Mouse (Mus musculus): Measurements from ENCODE around the gene Nexmif. TPM values are rescaled to one million over a fixed set of nuclear protein-coding genes. Genes with fewer than 3 reads are reported as not detected.

Gene Nexmif
- total RNA-seq (2021) (under 1 TPM; 0.13 to 0.20 TPM), polyA plus RNA-seq (2012; rRNA removed) (0.02 and 0.06 TPM in 2 replicates)
- long read RNA-seq = 0 reads

DNA sequence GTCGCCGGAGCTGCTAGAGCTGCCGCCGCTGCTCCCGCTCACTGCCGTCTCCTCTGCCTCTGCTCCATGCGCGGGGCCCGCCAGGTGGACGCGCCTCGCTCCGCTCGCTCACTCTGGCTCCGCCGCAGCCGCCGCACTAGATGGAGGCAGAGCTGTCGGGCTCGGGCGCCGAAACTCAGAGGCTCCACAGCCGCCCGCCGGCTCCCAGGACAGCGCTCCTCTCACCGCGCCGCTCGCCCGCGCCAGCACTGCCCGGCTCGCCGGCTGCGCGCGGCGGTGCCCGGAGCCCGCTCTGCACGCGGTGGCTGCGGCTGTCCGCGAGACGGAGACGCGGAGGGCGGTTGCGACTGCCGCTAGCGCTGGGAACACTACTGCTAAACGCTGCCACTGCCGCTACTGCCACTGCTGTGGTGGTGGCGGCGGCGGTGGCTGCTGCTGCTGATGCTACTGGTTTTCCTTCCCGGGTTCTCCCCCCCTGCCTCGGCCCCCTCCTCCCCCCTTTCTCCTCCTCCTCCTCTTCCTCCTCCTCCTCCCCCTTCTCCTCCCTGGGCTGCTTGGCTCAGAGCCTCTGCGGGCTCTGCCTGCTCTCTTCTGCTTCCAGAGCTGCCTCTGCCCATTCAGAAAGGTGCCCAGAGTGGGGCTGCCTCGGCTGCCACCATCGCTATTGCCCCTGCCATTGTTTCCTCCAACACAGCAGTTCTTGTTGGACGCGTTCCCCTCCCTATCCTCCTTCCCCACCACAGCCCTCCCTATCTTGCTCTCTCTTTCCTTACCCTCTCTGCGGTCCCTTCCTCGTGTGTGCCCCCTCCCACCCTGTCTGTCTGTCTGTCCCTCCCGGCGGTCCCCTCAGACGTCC lies at the start of gene Nexmif:
TSS of gene Nexmif (minus strand) at position 450 of the 856 bp plus-strand sequence.
- peak; percentile 29 to 46 for DNase-seq
- WGBS = 22% methylated on average over 62 of the region's 70 CpGs
- no peaks in the 10 kb centered on the region for H3K4me1 ChIP-seq (ENCODE audit: control insufficient read depth, insufficient read depth, low read length)
- H3K9ac ChIP-seq (ENCODE audit: low read depth, low read length) = peak within 1 kb of the TSS; percentile 74
- intact Hi-C loops (cut with DNase I) = no loop called here
- H3K27ac ChIP-seq = no peak within 1 kb of the TSS
- H3K27me3 ChIP-seq (ENCODE audit: control insufficient read depth, insufficient read depth, low read length) = no peaks in the 10 kb centered on the region; the same call in 1 of the 2 replicates
- no peaks in the 10 kb centered on the region for H3K36me3 ChIP-seq (ENCODE audit: control insufficient read depth, insufficient read depth, low read length)
- TF ChIP-seq EP300 (IDR thresholded peaks at IDR 0.05; ENCODE audit: insufficient read depth, low read depth, low read length) (no peak), CTCF (IDR thresholded peaks at IDR 0.05) (no peak), POLR2A (IDR thresholded peaks at IDR 0.05; ENCODE audit: insufficient read depth, low read depth, low read length) (no peak)
- no peaks in the 10 kb centered on the region for H3K79me2 ChIP-seq (replicated peaks; ENCODE audit: control insufficient read depth, insufficient read depth, low read length)
- H3K4me3 ChIP-seq = peak within 1 kb of the TSS; percentile 51

DNA sequence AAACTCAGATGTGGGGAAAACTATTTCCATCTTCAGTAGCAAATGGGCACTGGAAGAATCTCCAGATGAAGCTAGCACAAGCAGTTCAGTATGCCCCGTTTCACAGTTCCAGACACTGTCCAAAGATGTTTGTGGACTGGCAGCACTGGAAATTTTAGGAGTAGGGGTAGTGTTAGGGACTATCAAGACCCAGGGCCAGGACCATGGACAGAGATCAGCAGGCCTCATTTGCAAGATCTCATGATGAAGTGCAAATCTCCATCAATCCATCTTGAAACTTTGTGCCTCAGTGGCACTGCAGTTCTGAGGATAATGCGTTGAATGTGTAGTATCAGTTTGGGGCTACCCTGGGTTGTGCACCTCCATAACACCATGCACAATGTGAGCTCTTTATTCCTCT lies 7.7 kb upstream of the Nexmif start:
- H3K9ac ChIP-seq (ENCODE audit: low read depth, low read length) = no peak overlapping the region
- no peak overlapping the region for H3K4me3 ChIP-seq
- no peaks in the 10 kb centered on the region for H3K36me3 ChIP-seq (ENCODE audit: control insufficient read depth, insufficient read depth, low read length)
- no peaks in the 10 kb centered on the region for H3K4me1 ChIP-seq (ENCODE audit: control insufficient read depth, insufficient read depth, low read length)
- intact Hi-C loops (cut with DNase I) = no loop called here
- 62% methylated on average over 2 of the region's 2 CpGs for WGBS
- no peak for DNase-seq
- TF ChIP-seq CTCF (IDR thresholded peaks at IDR 0.05) (no peak), EP300 (IDR thresholded peaks at IDR 0.05; ENCODE audit: insufficient read depth, low read depth, low read length) (no peak), POLR2A (IDR thresholded peaks at IDR 0.05; ENCODE audit: insufficient read depth, low read depth, low read length) (no peak)
- no peak overlapping the region for H3K27ac ChIP-seq
- no peaks in the 10 kb centered on the region for H3K27me3 ChIP-seq (ENCODE audit: control insufficient read depth, insufficient read depth, low read length)
- H3K79me2 ChIP-seq (replicated peaks; ENCODE audit: control insufficient read depth, insufficient read depth, low read length) = no peaks in the 10 kb centered on the region

DNA sequence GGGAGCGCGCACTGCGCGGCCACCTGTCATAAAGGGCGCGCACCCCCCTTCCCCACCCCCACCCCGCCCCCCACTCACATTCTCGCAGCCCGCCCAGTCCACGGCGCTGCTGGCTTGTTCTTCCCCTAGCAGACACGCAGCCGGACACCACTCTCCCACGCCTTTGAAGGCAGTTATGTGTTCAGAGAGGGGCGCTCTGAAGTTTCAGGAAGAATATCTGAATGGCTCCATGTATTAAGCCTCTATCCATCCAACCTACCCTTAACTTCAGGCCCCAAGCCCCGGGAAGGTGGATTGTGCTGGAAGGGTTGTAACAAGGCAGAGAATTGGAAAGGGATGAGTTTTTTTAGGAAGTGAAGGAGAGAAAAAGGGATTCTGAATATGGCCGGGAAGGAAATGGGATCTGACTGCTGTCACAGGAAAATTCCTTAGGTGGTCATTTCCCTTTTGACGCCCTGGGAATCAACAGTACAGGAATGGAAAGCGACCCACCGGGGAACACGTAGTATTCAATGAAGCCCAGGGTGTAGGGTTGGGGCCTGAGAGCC lies 681 bp upstream of the Nexmif start:
- no peaks in the 10 kb centered on the region; the same call in 1 of the 2 replicates for H3K27me3 ChIP-seq (ENCODE audit: control insufficient read depth, insufficient read depth, low read length)
- no peaks in the 10 kb centered on the region for H3K4me1 ChIP-seq (ENCODE audit: control insufficient read depth, insufficient read depth, low read length)
- DNase-seq = no peak
- intact Hi-C loops (cut with DNase I) = no loop called here
- no peaks in the 10 kb centered on the region for H3K79me2 ChIP-seq (replicated peaks; ENCODE audit: control insufficient read depth, insufficient read depth, low read length)
- WGBS = 20% methylated on average over 20 of the region's 21 CpGs
- no peaks in the 10 kb centered on the region for H3K36me3 ChIP-seq (ENCODE audit: control insufficient read depth, insufficient read depth, low read length)
- H3K9ac ChIP-seq (ENCODE audit: low read depth, low read length) = no peak overlapping the region
- no peak for TF ChIP-seq EP300 (IDR thresholded peaks at IDR 0.05; ENCODE audit: insufficient read depth, low read depth, low read length)
- no peak for TF ChIP-seq CTCF (IDR thresholded peaks at IDR 0.05)
- TF ChIP-seq POLR2A (IDR thresholded peaks at IDR 0.05; ENCODE audit: insufficient read depth, low read depth, low read length) = no peak
- H3K4me3 ChIP-seq = no peak overlapping the region; the same call in 1 of the 2 replicates
- H3K27ac ChIP-seq = no peak overlapping the region

DNA sequence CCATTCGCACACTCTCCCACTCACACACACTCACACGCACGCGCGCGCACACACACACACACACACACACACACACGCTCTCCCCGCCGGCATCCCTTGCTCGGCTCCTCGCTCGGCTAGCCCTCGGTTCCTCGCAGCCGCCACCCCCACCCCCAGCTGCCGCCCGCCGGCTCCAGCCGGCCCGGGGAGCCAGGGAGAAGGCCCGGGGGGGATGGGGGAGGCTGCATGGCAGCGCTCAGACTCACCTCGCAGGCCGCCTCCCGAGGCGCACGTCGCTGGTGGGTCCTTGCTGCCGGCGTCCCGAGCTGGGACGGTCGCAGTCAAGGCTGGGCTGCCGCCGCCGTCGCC lies 623 bp downstream of the Nexmif start:
- peak overlapping the region; percentile 74 for H3K9ac ChIP-seq (ENCODE audit: low read depth, low read length)
- H3K36me3 ChIP-seq (ENCODE audit: control insufficient read depth, insufficient read depth, low read length) = no peaks in the 10 kb centered on the region
- H3K27me3 ChIP-seq (ENCODE audit: control insufficient read depth, insufficient read depth, low read length) = no peaks in the 10 kb centered on the region; the same call in 1 of the 2 replicates
- peak overlapping the region; percentile 51 for H3K4me3 ChIP-seq
- DNase-seq = no peak
- H3K79me2 ChIP-seq (replicated peaks; ENCODE audit: control insufficient read depth, insufficient read depth, low read length) = no peaks in the 10 kb centered on the region
- intact Hi-C loops (cut with DNase I) = no loop called here
- no peak overlapping the region for H3K27ac ChIP-seq
- H3K4me1 ChIP-seq (ENCODE audit: control insufficient read depth, insufficient read depth, low read length) = no peaks in the 10 kb centered on the region
- WGBS = 40% methylated on average over 33 of the region's 37 CpGs
- no peak for TF ChIP-seq POLR2A (IDR thresholded peaks at IDR 0.05; ENCODE audit: insufficient read depth, low read depth, low read length)
- TF ChIP-seq CTCF (IDR thresholded peaks at IDR 0.05) = no peak
- no peak for TF ChIP-seq EP300 (IDR thresholded peaks at IDR 0.05; ENCODE audit: insufficient read depth, low read depth, low read length)

DNA sequence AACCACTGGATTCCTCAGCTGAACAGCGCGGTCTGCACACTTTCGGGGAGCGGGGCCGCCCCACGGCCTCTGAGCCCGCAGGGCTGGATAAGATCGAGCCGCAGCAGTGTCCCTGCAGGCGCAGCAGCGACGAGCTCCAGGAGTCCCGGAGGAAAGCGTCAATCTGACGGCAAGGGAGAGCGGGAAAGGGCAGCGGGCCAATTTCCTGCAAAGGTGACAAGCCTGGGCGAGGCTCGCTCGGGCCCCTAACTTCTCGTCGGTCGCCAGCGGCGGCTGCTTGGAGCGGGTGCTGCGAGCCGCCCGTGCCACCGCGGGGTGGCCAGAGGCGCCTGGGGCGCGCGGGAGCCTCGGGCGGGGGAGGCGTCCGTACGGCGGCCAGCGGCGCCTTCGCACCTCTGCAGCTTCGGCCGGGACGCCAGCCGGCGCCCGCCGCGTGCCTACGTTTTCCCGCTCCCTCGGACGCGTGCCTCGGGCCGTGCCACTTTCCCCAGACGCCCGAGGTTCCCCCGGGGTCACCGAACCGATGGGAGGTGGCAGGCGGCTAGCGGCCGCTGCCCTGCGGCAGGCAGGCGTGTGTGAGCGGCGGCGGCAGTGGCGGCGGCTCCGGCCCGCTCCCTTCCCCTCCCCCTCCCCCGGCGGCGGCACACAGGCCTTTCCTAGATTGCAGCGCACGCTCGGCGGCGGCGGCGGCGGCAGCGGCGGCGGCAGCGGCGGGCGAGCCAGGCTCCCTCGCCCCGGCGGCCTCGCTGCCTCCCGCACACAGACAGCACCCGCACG lies 1.2 kb downstream of the Nexmif start:
- intact Hi-C loops (cut with DNase I) = no loop called here
- WGBS = 31% methylated on average over 85 of the region's 100 CpGs
- H3K27me3 ChIP-seq (ENCODE audit: control insufficient read depth, insufficient read depth, low read length) = no peaks in the 10 kb centered on the region; the same call in 1 of the 2 replicates
- no peaks in the 10 kb centered on the region for H3K4me1 ChIP-seq (ENCODE audit: control insufficient read depth, insufficient read depth, low read length)
- peak overlapping the region; percentile 43 for H3K4me3 ChIP-seq
- DNase-seq = peak; percentile 42 to 65
- no peak overlapping the region for H3K27ac ChIP-seq
- peak overlapping the region; percentile 74 for H3K9ac ChIP-seq (ENCODE audit: low read depth, low read length)
- TF ChIP-seq EP300 (IDR thresholded peaks at IDR 0.05; ENCODE audit: insufficient read depth, low read depth, low read length) = no peak
- H3K36me3 ChIP-seq (ENCODE audit: control insufficient read depth, insufficient read depth, low read length) = no peaks in the 10 kb centered on the region
- H3K79me2 ChIP-seq (replicated peaks; ENCODE audit: control insufficient read depth, insufficient read depth, low read length) = no peaks in the 10 kb centered on the region
